Mouse (Mus musculus) kidney, adult 2 months (tissue): Measurements from ENCODE around the gene Wnt4.

ENCODE experiments used
- CTCF ChIP-seq: fragments of 200-500 bp; conservative IDR thresholded peaks from 2 replicates; pipeline ENCODE4 v1.5.1; 2011; ENCODE audit warnings: low read depth, mild to moderate bottlenecking, control low read depth, low read length, moderate library complexity, mixed read lengths; ENCODE audit not compliant: insufficient read depth, insufficient read length
- POLR2A ChIP-seq: fragments of 200-500 bp; IDR thresholded peaks from one replicate; pipeline ENCODE4 v1.6.1; 2011; ENCODE audit warnings: low read depth, low read length, control low read depth

- TF ChIP-seq POLR2A: no peak
- TF ChIP-seq CTCF: no peak
These were observed 24.3 kb downstream of the Wnt4 start for GRCm38 (mm10) chr4:137301635-137302034.
